Mouse (Mus musculus) hindbrain, embryonic 15.5 days (tissue): Measurements from ENCODE around the gene Zbtb8os. TPM values are rescaled to one million over a fixed set of nuclear protein-coding genes. Genes with fewer than 3 reads are reported as not detected.
A peak's percentile ranks its signal among the peaks of the same experiment; 100 is the strongest.

Experiments used
- ATAC-seq: fragments of 200-750 bp; cut with Nextera tagmentation; 2 replicates; pipeline ENCODE4 v1.8.0; 2017; ENCODE audit warnings: low read depth, moderate number of reproducible peaks, moderate TSS enrichment; ENCODE audit not compliant: low FRiP score
- H3K27ac ChIP-seq: fragments of 300-500 bp; sonication (generic); replicated peaks from 2 replicates; pipeline ENCODE4 v1.5.1; 2015; ENCODE audit warnings: mild to moderate bottlenecking, inconsistent platforms
- H3K27me3 ChIP-seq: fragments of 300-500 bp; sonication (generic); 2 replicates; pipeline ENCODE4 v1.6.1; 2015; ENCODE audit warnings: control low read depth, inconsistent platforms
- H3K36me3 ChIP-seq: fragments of 300-500 bp; sonication (generic); 2 replicates; pipeline ENCODE4 v1.6.1; 2015; ENCODE audit warnings: control low read depth, inconsistent platforms
- H3K4me1 ChIP-seq: fragments of 300-500 bp; sonication (generic); replicated peaks from 2 replicates; pipeline ENCODE4 v1.6.1; 2015; ENCODE audit warnings: control low read depth, inconsistent platforms
- H3K4me2 ChIP-seq: fragments of 300-500 bp; sonication (generic); 2 replicates; pipeline ENCODE4 v1.6.1; 2015; ENCODE audit warnings: moderate library complexity, mild to moderate bottlenecking, inconsistent platforms
- H3K4me3 ChIP-seq: fragments of 300-500 bp; sonication (generic); 2 replicates; pipeline ENCODE4 v1.5.1; 2015; ENCODE audit warnings: mild to moderate bottlenecking, inconsistent platforms
- H3K9ac ChIP-seq: fragments of 300-500 bp; sonication (generic); 2 replicates; pipeline ENCODE4 v1.6.1; 2015; ENCODE audit warnings: inconsistent platforms
- H3K9me3 ChIP-seq: fragments of 300-500 bp; sonication (generic); 2 replicates; pipeline ENCODE4 v1.6.1; 2016; ENCODE audit warnings: control low read depth, inconsistent platforms
- WGBS: fragments of 180-500 bp; shearing (Covaris S2); methylation state at CpG from one replicate; pipeline ENCODE4 v1.1.7; 2015; 5-methylcytosine and 5-hydroxymethylcytosine counted together
- polyA plus RNA-seq: library from polyadenylated mRNA; unstranded; fragments of >200 nt; fragmentation: Nextera tagmentation; extraction: Ambion mirVana; gene quantifications from 2 replicates; pipeline ENCODE4 v1.2.1, GENCODE M21; 2015

Gene Zbtb8os
- polyA plus RNA-seq, 1 experiment from 2014 or later = 18.1 TPM

- 82% methylated on average over 3 of the region's 3 CpGs for WGBS
- Histone ChIP-seq H3K4me2 (no peak overlapping the region), H3K9ac (no peak overlapping the region), H3K27ac (no peak overlapping the region), H3K4me3 (no peak overlapping the region), H3K4me1 (no peaks in the 10 kb centered on the region), H3K36me3 (peaks cover 26% of the 10 kb centered on the region), H3K27me3 (no peaks in the 10 kb centered on the region), H3K9me3 (no peaks in the 10 kb centered on the region)
- no peak for ATAC-seq
These were observed 28.9 kb downstream of the Zbtb8os start for GRCm38 (mm10) chr4:129364379-129364778.

DNA sequence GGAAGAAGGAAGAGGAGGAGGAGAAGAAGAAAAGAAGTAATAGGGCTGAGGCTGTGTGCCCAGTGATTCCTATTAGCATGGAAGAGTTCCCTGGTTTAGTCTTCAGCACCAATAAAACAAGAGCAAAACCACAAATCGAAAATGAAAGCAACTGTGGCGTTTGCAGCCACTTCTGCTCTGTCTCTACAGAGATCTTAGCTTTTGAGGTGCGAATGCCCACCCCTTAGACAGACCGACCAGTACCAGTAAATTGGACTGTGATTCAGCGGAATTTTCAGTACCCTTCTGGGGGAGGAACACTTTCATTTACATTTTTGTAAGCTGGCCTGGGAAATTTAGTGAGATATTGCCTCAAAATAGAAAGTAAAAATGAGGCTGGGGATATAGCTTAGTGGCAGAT, 29.7 kb downstream of the Zbtb8os start:
- Histone ChIP-seq H3K27ac (no peak overlapping the region), H3K4me2 (no peak overlapping the region), H3K9me3 (no peaks in the 10 kb centered on the region), H3K4me3 (no peak overlapping the region), H3K9ac (no peak overlapping the region), H3K4me1 (no peaks in the 10 kb centered on the region), H3K27me3 (no peaks in the 10 kb centered on the region), H3K36me3 (peaks cover 17% of the 10 kb centered on the region)
- no peak for ATAC-seq
- WGBS = 84% methylated on average over 5 of the region's 5 CpGs

- Histone ChIP-seq H3K4me3 (no peak overlapping the region), H3K36me3 (peaks cover 9% of the 10 kb centered on the region; the same call in 1 of the 2 replicates), H3K9ac (no peak overlapping the region), H3K4me2 (no peak overlapping the region), H3K27ac (no peak overlapping the region), H3K4me1 (peaks cover 8% of the 10 kb centered on the region), H3K27me3 (no peaks in the 10 kb centered on the region), H3K9me3 (no peaks in the 10 kb centered on the region)
- 96% methylated on average over 3 of the region's 3 CpGs for WGBS
- ATAC-seq = no peak
These were observed 35.9 kb downstream of the Zbtb8os start for GRCm38 (mm10) chr4:129371391-129371790.

DNA sequence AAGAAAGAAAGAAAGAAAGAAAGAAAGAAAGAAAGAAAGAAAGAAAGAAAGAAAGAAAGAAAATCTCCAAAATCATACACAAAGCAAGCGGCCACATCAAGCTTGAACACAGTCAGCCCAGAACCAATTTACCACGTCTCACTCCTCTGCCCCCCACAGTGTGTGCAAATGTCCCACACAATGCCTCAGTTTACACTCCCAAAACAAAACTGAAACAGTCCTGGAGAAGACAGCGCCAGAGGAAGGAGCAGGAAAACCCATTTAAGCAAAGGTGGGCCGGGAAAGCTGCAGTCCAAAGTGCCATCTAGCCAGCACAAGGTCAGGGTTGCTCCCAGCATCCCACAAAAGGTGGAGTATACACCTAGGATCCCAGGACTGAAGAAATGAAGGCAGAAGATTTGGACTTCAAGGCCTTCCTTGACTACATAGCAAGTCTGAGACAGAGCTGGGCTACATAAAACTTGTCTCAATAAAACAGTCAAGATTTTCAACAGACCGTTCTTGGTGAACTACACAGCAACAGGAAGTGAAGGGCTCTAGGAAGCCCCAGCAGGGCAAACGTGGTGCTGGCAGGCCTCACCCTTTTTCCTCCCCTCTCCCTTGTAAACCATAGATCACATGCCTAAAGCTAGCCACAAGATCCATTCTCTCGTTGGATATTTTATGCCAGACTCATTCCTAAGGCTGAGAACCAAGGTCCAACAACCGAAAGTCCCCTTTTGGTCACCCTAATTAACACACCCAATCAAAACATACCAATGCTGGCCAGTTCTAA, 37.9 kb downstream of the Zbtb8os start:
- Histone ChIP-seq H3K9me3 (no peaks in the 10 kb centered on the region), H3K36me3 (no peaks in the 10 kb centered on the region; the same call in 1 of the 2 replicates), H3K4me3 (no peak overlapping the region), H3K4me2 (no peak overlapping the region), H3K9ac (no peak overlapping the region), H3K27me3 (no peaks in the 10 kb centered on the region), H3K4me1 (peaks cover 17% of the 10 kb centered on the region), H3K27ac (no peak overlapping the region)
- WGBS = 48% methylated on average over 8 of the region's 8 CpGs
- ATAC-seq = no peak

DNA sequence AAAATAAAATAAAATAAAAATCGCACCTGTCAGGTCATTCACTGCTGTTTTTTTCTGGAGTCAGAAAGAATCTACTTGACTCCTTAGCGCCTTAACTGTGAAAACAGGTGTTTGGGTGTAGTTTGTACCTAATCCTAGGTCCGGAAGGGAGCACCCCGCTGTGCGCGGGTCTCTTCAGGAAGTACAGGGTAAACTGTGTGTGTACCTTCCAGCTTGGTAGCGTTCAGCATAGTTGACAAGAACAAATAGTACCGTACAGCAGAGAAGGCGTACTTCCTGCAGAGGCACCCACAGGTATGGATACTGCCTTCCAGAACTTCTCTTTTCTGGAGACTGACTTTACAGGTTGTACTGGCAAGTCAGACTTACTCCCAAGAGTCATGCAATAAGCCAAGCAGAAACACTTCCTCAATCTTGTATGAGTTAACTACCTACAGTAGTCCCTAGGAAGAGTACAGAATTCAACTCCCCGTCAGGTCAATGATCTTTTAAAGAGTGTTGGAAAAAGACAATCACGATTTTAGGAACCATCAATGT, 38.8 kb downstream of the Zbtb8os start:
- Histone ChIP-seq H3K4me2 (no peak overlapping the region), H3K27ac (no peak overlapping the region), H3K4me3 (no peak overlapping the region), H3K9me3 (no peaks in the 10 kb centered on the region), H3K36me3 (no peaks in the 10 kb centered on the region), H3K4me1 (peaks cover 17% of the 10 kb centered on the region), H3K9ac (no peak overlapping the region), H3K27me3 (no peaks in the 10 kb centered on the region; the same call in 1 of the 2 replicates)
- no peak for ATAC-seq
- WGBS = 51% methylated on average over 11 of the region's 11 CpGs

DNA sequence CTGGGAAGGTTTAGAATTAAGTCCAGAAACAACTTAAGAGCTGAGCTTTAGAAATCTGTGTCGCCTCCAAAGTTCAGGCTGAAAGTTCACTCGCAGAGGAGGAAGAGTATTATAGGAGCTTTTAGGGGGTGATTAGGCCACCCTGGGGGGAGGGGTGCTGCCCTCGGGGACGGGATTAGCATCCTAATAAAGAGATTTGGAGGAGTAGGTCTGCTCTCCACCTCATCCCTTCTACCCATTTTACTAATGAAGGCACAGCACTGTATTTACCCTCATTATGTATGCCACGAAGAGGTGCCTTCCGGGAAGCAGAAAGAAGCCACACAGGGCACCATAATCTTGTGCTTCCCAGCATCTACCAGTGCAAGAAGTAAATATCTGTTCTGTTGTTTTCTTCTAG, 39.5 kb downstream of the Zbtb8os start:
- WGBS = 22% methylated on average over 6 of the region's 6 CpGs
- H3K36me3 ChIP-seq = no peaks in the 10 kb centered on the region
- H3K27ac ChIP-seq = no peak overlapping the region
- H3K4me2 ChIP-seq = no peak overlapping the region
- H3K4me3 ChIP-seq = no peak overlapping the region
- H3K9me3 ChIP-seq = no peaks in the 10 kb centered on the region
- H3K9ac ChIP-seq = no peak overlapping the region
- peaks cover 4% of the 10 kb centered on the region; the same call in 1 of the 2 replicates for H3K27me3 ChIP-seq
- H3K4me1 ChIP-seq = peaks cover 17% of the 10 kb centered on the region
- ATAC-seq = no peak

DNA sequence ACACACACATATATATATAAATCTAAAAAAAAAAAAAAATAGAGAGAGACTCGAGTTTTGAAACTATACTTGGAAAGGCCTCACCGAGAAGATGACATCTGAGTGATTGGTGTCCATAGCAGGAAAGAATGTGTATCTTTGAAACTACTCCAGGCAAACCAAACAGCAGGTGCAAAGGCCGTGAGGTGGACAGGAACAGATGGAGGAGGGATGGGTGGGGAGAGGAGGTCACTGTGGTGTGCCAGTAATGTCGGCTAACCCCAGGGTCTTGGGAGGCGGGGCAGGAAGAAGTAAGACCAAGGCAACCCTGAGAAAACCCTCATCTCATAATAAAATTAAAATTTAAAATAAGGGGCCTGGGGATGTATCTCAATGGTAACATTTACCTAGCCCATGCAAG, 40.3 kb downstream of the Zbtb8os start:
- ATAC-seq = no peak
- WGBS = 68% methylated on average over 5 of the region's 5 CpGs
- H3K4me2 ChIP-seq = no peak overlapping the region; the same call in 1 of the 2 replicates
- H3K9me3 ChIP-seq = no peaks in the 10 kb centered on the region
- H3K27ac ChIP-seq = no peak overlapping the region
- no peaks in the 10 kb centered on the region for H3K36me3 ChIP-seq
- no peak overlapping the region for H3K9ac ChIP-seq
- H3K4me3 ChIP-seq = no peak overlapping the region
- peaks cover 17% of the 10 kb centered on the region for H3K4me1 ChIP-seq
- peaks cover 4% of the 10 kb centered on the region; the same call in 1 of the 2 replicates for H3K27me3 ChIP-seq

- 0% methylated on average over 18 of the region's 68 CpGs for WGBS
- Histone ChIP-seq H3K4me2 (peak overlapping the region; percentile 84), H3K9ac (peak overlapping the region; percentile 87), H3K4me3 (peak overlapping the region; percentile 93), H3K27me3 (peaks cover 4% of the 10 kb centered on the region; the same call in 1 of the 2 replicates), H3K9me3 (no peaks in the 10 kb centered on the region), H3K36me3 (no peaks in the 10 kb centered on the region), H3K4me1 (peaks cover 17% of the 10 kb centered on the region), H3K27ac (peak overlapping the region; percentile 91)
- peak; percentile 76 for ATAC-seq
These were observed 41.6 kb downstream of the Zbtb8os start for GRCm38 (mm10) chr4:129376961-129377545.

DNA sequence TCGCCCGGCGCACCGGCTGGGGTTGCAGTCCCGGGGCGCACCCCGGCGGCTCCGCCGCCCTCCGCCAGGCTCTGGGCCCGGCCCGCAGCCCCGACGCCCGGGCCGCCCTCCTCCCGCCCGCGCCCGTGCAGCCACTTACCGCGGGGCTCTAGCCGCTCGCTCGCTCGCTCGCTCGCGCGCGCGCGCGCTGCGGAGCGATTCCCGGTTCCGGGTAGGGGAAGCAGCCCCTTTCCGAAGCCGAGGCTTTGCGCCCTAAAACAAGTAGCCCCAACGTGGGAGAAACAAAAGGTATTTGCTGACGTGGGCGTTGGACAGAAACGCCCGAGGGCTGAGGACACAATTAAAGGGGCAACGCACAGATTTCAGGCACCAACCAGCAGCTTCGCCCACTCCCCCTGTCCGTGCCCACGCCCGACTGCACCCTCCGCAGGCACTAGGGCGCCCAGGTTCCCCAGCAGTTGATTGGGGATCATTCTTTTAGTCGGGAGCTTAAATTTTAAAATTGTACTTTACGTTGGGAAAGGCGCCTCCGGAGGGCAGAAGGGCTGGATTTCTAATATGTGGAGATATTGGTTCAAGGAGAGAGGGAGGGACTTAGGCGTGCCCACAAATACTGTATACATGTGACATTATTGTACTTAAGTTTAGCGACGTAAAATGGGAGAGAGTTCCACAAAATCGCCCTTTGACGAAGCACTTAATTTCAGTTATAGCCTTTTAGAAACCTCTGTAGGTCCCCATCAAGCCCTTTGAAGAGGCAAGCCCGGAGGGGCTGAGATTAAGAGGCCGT, 42.3 kb downstream of the Zbtb8os start, which contains the start of gene Zbtb8a:
Gene Zbtb8a, minus strand, starts transcription at position 516 of the 790 bp plus-strand sequence.
- H3K9ac ChIP-seq = peak within 1 kb of the TSS; percentile 87
- WGBS = 1% methylated on average over 52 of the region's 65 CpGs
- peak within 1 kb of the TSS; percentile 84 for H3K4me2 ChIP-seq
- peak within 1 kb of the TSS; percentile 91 for H3K27ac ChIP-seq
- peak within 1 kb of the TSS; percentile 93 for H3K4me3 ChIP-seq
- H3K27me3 ChIP-seq = peaks cover 4% of the 10 kb centered on the region; the same call in 1 of the 2 replicates
- H3K9me3 ChIP-seq = no peaks in the 10 kb centered on the region
- ATAC-seq = peak; percentile 82
- no peaks in the 10 kb centered on the region for H3K36me3 ChIP-seq
- H3K4me1 ChIP-seq = peaks cover 17% of the 10 kb centered on the region

DNA sequence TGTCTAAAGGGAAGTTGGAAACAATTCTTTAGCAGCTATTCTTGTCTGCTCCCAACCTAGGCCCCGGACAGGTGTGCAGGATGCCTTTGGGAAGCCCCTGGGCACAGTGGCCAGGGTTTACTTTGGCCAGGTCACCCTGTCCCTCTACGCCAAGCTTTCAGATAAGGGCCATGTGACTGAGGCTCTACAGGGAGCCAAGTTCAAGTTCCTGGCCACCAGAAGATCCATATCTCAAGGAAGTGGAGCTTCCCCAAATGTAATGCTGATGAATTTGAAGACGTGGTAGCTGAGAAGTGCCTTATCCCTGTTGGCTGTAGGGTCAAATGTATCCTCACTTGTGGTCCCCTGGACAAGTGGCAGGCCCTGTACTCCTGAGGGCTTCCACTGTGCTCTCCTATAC, 44.3 kb downstream of the Zbtb8os start:
- Histone ChIP-seq H3K4me3 (no peak overlapping the region), H3K4me1 (peaks cover 11% of the 10 kb centered on the region), H3K9ac (no peak overlapping the region), H3K27me3 (peaks cover 4% of the 10 kb centered on the region; the same call in 1 of the 2 replicates), H3K4me2 (no peak overlapping the region), H3K36me3 (no peaks in the 10 kb centered on the region), H3K27ac (no peak overlapping the region), H3K9me3 (no peaks in the 10 kb centered on the region)
- ATAC-seq = no peak
- WGBS = 94% methylated on average over 3 of the region's 3 CpGs

DNA sequence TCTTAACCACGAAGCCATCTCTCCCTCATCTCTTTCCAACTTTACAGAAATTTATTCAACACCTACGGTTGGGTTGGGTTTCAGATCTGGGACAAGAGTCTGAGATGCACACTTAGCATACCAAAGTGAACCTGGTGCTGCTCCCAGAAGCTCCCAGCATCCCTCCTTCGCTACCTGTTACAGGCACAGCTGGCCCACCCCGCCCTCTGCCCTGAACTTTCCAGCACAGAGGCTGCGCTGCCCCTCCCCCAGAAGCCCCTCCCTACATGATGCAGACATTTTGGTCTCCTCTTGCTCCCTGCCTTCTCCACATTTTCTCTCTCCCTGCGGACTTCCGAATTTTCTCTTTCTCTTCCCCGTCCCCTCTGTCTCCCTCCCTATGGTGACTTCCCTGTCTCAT, 45.7 kb downstream of the Zbtb8os start:
- Histone ChIP-seq H3K27ac (no peak overlapping the region), H3K4me1 (peaks cover 11% of the 10 kb centered on the region), H3K27me3 (peaks cover 4% of the 10 kb centered on the region; the same call in 1 of the 2 replicates), H3K36me3 (no peaks in the 10 kb centered on the region), H3K9ac (no peak overlapping the region), H3K9me3 (no peaks in the 10 kb centered on the region), H3K4me3 (no peak overlapping the region), H3K4me2 (no peak overlapping the region)
- WGBS = 76% methylated on average over 8 of the region's 8 CpGs
- ATAC-seq = no peak
